Mouse (Mus musculus): ENCODE results near the gene Faf1. TPM values are rescaled to one million over a fixed set of nuclear protein-coding genes. Genes with fewer than 3 reads are reported as not detected.

The Faf1 gene
- polyA plus RNA-seq, 1 experiment from 2014 or later: 17.0 TPM

GRCm38 (mm10) chr4:109859401-109859800, 183.0 kb downstream of the Faf1 start:
- peaks cover 4% of the 10 kb centered on the region for H3K4me1 ChIP-seq (ENCODE audit: control insufficient read depth, insufficient read depth, low read length)
- H3K4me2 ChIP-seq (ENCODE audit: low read depth, low read length): no peak overlapping the region
- WGBS: 60% methylated on average over 7 of the region's 7 CpGs
- H3K36me3 ChIP-seq (ENCODE audit: control insufficient read depth, insufficient read depth, low read length): no peaks in the 10 kb centered on the region
- no peaks in the 10 kb centered on the region for H3K27me3 ChIP-seq (ENCODE audit: control insufficient read depth, insufficient read depth, low read length)
- no peak for ATAC-seq (ENCODE audit: insufficient read depth, low FRiP score)
- no peak overlapping the region for H3K4me3 ChIP-seq (replicated peaks; ENCODE audit: low read length)
- no peak overlapping the region for H3K9ac ChIP-seq (ENCODE audit: low read length)
- H3K27ac ChIP-seq (ENCODE audit: low read length): no peak overlapping the region
- H3K9me3 ChIP-seq (replicated peaks; ENCODE audit: control insufficient read depth, low read length): no peaks in the 10 kb centered on the region

- no peak overlapping the region for H3K9ac ChIP-seq (ENCODE audit: low read length)
- H3K4me2 ChIP-seq (ENCODE audit: low read depth, low read length): no peak overlapping the region
- no peaks in the 10 kb centered on the region for H3K36me3 ChIP-seq (ENCODE audit: control insufficient read depth, insufficient read depth, low read length)
- WGBS: 69% methylated on average over 2 of the region's 2 CpGs
- peaks cover 4% of the 10 kb centered on the region for H3K4me1 ChIP-seq (ENCODE audit: control insufficient read depth, insufficient read depth, low read length)
- H3K4me3 ChIP-seq (replicated peaks; ENCODE audit: low read length): no peak overlapping the region
- no peaks in the 10 kb centered on the region for H3K27me3 ChIP-seq (ENCODE audit: control insufficient read depth, insufficient read depth, low read length)
- H3K27ac ChIP-seq (ENCODE audit: low read length): no peak overlapping the region
- H3K9me3 ChIP-seq (replicated peaks; ENCODE audit: control insufficient read depth, low read length): no peaks in the 10 kb centered on the region
- no peak for ATAC-seq (ENCODE audit: insufficient read depth, low FRiP score)
Observed at GRCm38 (mm10) chr4:109860256-109860655, 183.9 kb downstream of the Faf1 start.

GRCm38 (mm10) chr4:109862271-109862670, 185.9 kb downstream of the Faf1 start:
- Histone ChIP-seq H3K9ac (ENCODE audit: low read length) (no peak overlapping the region), H3K4me3 (replicated peaks; ENCODE audit: low read length) (no peak overlapping the region), H3K4me1 (ENCODE audit: control insufficient read depth, insufficient read depth, low read length) (peaks cover 4% of the 10 kb centered on the region), H3K27me3 (ENCODE audit: control insufficient read depth, insufficient read depth, low read length) (no peaks in the 10 kb centered on the region), H3K9me3 (replicated peaks; ENCODE audit: control insufficient read depth, low read length) (no peaks in the 10 kb centered on the region), H3K27ac (ENCODE audit: low read length) (no peak overlapping the region), H3K36me3 (ENCODE audit: control insufficient read depth, insufficient read depth, low read length) (no peaks in the 10 kb centered on the region), H3K4me2 (ENCODE audit: low read depth, low read length) (no peak overlapping the region)
- ATAC-seq (ENCODE audit: insufficient read depth, low FRiP score): no peak
- 92% methylated on average over 4 of the region's 4 CpGs for WGBS

GRCm38 (mm10) chr4:109863021-109863420, 186.6 kb downstream of the Faf1 start:
- H3K4me1 ChIP-seq (ENCODE audit: control insufficient read depth, insufficient read depth, low read length): peaks cover 4% of the 10 kb centered on the region
- 64% methylated on average over 3 of the region's 3 CpGs for WGBS
- no peak overlapping the region for H3K9ac ChIP-seq (ENCODE audit: low read length)
- no peak overlapping the region for H3K4me3 ChIP-seq (replicated peaks; ENCODE audit: low read length)
- H3K9me3 ChIP-seq (replicated peaks; ENCODE audit: control insufficient read depth, low read length): no peaks in the 10 kb centered on the region
- H3K36me3 ChIP-seq (ENCODE audit: control insufficient read depth, insufficient read depth, low read length): no peaks in the 10 kb centered on the region
- no peak for ATAC-seq (ENCODE audit: insufficient read depth, low FRiP score)
- no peaks in the 10 kb centered on the region for H3K27me3 ChIP-seq (ENCODE audit: control insufficient read depth, insufficient read depth, low read length)
- no peak overlapping the region for H3K27ac ChIP-seq (ENCODE audit: low read length)
- H3K4me2 ChIP-seq (ENCODE audit: low read depth, low read length): no peak overlapping the region

- no peak overlapping the region for H3K27ac ChIP-seq (ENCODE audit: low read length)
- H3K4me1 ChIP-seq (ENCODE audit: control insufficient read depth, insufficient read depth, low read length): no peaks in the 10 kb centered on the region
- no peak overlapping the region for H3K4me3 ChIP-seq (replicated peaks; ENCODE audit: low read length)
- H3K27me3 ChIP-seq (ENCODE audit: control insufficient read depth, insufficient read depth, low read length): no peaks in the 10 kb centered on the region
- no peaks in the 10 kb centered on the region for H3K36me3 ChIP-seq (ENCODE audit: control insufficient read depth, insufficient read depth, low read length)
- H3K9me3 ChIP-seq (replicated peaks; ENCODE audit: control insufficient read depth, low read length): no peaks in the 10 kb centered on the region
- 74% methylated on average over 3 of the region's 3 CpGs for WGBS
- no peak overlapping the region for H3K4me2 ChIP-seq (ENCODE audit: low read depth, low read length)
- ATAC-seq (ENCODE audit: insufficient read depth, low FRiP score): no peak
- H3K9ac ChIP-seq (ENCODE audit: low read length): no peak overlapping the region
Observed at GRCm38 (mm10) chr4:109868897-109869484, 192.6 kb downstream of the Faf1 start.

- Histone ChIP-seq H3K9me3 (replicated peaks; ENCODE audit: control insufficient read depth, low read length) (no peaks in the 10 kb centered on the region), H3K36me3 (ENCODE audit: control insufficient read depth, insufficient read depth, low read length) (no peaks in the 10 kb centered on the region), H3K4me2 (ENCODE audit: low read depth, low read length) (no peak overlapping the region), H3K9ac (ENCODE audit: low read length) (no peak overlapping the region), H3K4me3 (replicated peaks; ENCODE audit: low read length) (no peak overlapping the region), H3K27me3 (ENCODE audit: control insufficient read depth, insufficient read depth, low read length) (no peaks in the 10 kb centered on the region), H3K4me1 (ENCODE audit: control insufficient read depth, insufficient read depth, low read length) (no peaks in the 10 kb centered on the region), H3K27ac (ENCODE audit: low read length) (no peak overlapping the region)
- 71% methylated on average over 4 of the region's 4 CpGs for WGBS
- no peak for ATAC-seq (ENCODE audit: insufficient read depth, low FRiP score)
Observed at GRCm38 (mm10) chr4:109884333-109884732, 207.9 kb downstream of the Faf1 start.

GRCm38 (mm10) chr4:109887856-109888357, 211.5 kb downstream of the Faf1 start:
- no peak overlapping the region for H3K27ac ChIP-seq (ENCODE audit: low read length)
- H3K36me3 ChIP-seq (ENCODE audit: control insufficient read depth, insufficient read depth, low read length): peaks cover 10% of the 10 kb centered on the region; the same call in 1 of the 2 replicates
- H3K9me3 ChIP-seq (replicated peaks; ENCODE audit: control insufficient read depth, low read length): 0 out of 2 replicates have a peak, but pooled peaks cover 3% of the 10 kb centered on the region
- H3K4me1 ChIP-seq (ENCODE audit: control insufficient read depth, insufficient read depth, low read length): no peaks in the 10 kb centered on the region
- H3K9ac ChIP-seq (ENCODE audit: low read length): no peak overlapping the region
- H3K27me3 ChIP-seq (ENCODE audit: control insufficient read depth, insufficient read depth, low read length): no peaks in the 10 kb centered on the region
- no peak overlapping the region for H3K4me2 ChIP-seq (ENCODE audit: low read depth, low read length)
- ATAC-seq (ENCODE audit: insufficient read depth, low FRiP score): no peak
- no peak overlapping the region for H3K4me3 ChIP-seq (replicated peaks; ENCODE audit: low read length)
- WGBS: 95% methylated on average over 6 of the region's 6 CpGs

- no peak for ATAC-seq (ENCODE audit: insufficient read depth, low FRiP score)
- Histone ChIP-seq H3K36me3 (ENCODE audit: control insufficient read depth, insufficient read depth, low read length) (no peaks in the 10 kb centered on the region), H3K4me3 (replicated peaks; ENCODE audit: low read length) (no peak overlapping the region), H3K27ac (ENCODE audit: low read length) (no peak overlapping the region), H3K9ac (ENCODE audit: low read length) (no peak overlapping the region), H3K27me3 (ENCODE audit: control insufficient read depth, insufficient read depth, low read length) (no peaks in the 10 kb centered on the region), H3K4me2 (ENCODE audit: low read depth, low read length) (no peak overlapping the region), H3K9me3 (replicated peaks; ENCODE audit: control insufficient read depth, low read length) (no peaks in the 10 kb centered on the region), H3K4me1 (ENCODE audit: control insufficient read depth, insufficient read depth, low read length) (no peaks in the 10 kb centered on the region)
- 92% methylated on average over 6 of the region's 6 CpGs for WGBS
Observed at GRCm38 (mm10) chr4:109897810-109898566, 221.6 kb downstream of the Faf1 start.

GRCm38 (mm10) chr4:109901076-109901475, 224.7 kb downstream of the Faf1 start:
- ATAC-seq (ENCODE audit: insufficient read depth, low FRiP score): no peak
- Histone ChIP-seq H3K36me3 (ENCODE audit: control insufficient read depth, insufficient read depth, low read length) (no peaks in the 10 kb centered on the region), H3K9ac (ENCODE audit: low read length) (no peak overlapping the region), H3K27ac (ENCODE audit: low read length) (no peak overlapping the region), H3K4me3 (replicated peaks; ENCODE audit: low read length) (no peak overlapping the region), H3K4me1 (ENCODE audit: control insufficient read depth, insufficient read depth, low read length) (no peaks in the 10 kb centered on the region), H3K27me3 (ENCODE audit: control insufficient read depth, insufficient read depth, low read length) (no peaks in the 10 kb centered on the region), H3K9me3 (replicated peaks; ENCODE audit: control insufficient read depth, low read length) (no peaks in the 10 kb centered on the region), H3K4me2 (ENCODE audit: low read depth, low read length) (no peak overlapping the region)
- WGBS: 48% methylated on average over 2 of the region's 2 CpGs

Data from stomach, embryonic 16.5 days (tissue).